Mouse (Mus musculus) spleen, adult 12 weeks (tissue): Measurements from ENCODE around the gene Nanp.
A peak's percentile ranks its signal among the peaks of the same experiment; 100 is the strongest.

Source experiments
- DNase-seq: peaks from one replicate; pipeline ENCODE4 v3.0.0; 2022; ENCODE audit warnings: low spot score

Nanp gene

DNA sequence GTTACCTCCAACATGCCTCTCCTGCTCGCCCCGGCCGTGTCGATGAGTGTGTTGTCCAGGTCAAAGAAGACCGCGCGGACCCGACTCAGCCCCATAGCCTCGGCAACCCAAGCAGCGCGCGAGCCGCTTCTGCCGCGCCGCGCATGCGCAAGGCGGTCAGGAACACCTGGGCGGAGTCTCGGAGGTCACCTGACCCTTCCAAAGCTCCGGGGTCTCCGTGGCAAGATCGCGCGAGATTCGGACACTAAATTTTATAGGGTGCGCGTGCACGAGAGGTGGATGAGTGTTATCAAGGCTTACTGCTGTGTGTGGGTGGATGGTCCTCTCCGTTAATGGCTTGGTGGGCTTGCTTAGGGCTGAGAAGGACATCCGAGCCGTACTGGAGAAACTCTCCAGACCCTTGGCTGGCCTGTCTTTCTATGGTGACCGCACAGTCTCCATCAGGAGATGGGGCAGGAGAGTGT lies at the start of gene Nanp, which contains the start of gene Ninl:
Gene Nanp (minus strand): TSS at position 167 of the 464 bp plus-strand sequence.
Gene Ninl (minus strand): TSS at position 151 of the 464 bp plus-strand sequence.
- peak; percentile 91 for DNase-seq

GRCm38 (mm10) chr2:151056637-151057036 lies 17.4 kb upstream of the Nanp start:
- no peak for DNase-seq

DNA sequence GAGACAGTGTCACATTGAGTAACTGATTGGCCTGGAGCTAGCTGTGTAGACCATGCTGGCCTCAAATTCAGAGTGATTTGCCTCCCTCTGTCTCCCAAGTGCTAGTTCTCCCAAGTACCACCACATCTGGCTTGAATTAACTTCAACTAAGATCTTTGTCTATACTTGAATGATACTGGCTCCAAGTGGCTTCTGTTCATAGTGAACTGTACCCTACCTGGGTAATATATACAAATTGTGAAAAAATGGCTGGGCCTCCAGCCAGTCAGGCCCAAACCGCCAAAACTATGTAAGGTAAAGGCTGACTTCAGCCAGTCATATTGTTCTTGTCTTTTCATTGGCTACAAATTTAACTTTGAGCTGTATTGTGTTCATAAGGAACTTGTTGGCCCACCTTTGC lies 1.2 kb upstream of the Nanp start:
- DNase-seq: no peak

DNA sequence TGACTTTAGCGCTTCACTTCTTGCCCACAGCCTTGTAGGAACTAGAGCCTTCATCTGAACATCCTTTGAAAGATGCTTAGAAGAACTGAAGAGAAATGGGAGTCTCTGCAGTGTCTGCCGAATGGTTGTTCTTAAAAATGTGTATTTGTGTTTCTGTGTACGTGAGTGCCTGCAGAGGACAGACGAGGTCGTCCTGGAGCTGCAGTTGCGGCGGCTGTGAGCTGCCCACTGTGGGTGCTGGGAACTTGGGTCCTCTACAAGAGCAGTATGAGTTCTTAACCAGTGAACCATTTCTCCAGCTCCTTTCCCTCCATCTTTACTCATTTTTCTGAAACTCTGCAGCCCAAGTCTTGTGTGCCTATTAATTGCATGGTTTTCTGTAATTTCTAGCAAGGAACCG lies 528 bp upstream of the Nanp start:
- no peak for DNase-seq

GRCm38 (mm10) chr2:151038811-151039222 lies 381 bp downstream of the Nanp start:
- DNase-seq: no peak

DNA sequence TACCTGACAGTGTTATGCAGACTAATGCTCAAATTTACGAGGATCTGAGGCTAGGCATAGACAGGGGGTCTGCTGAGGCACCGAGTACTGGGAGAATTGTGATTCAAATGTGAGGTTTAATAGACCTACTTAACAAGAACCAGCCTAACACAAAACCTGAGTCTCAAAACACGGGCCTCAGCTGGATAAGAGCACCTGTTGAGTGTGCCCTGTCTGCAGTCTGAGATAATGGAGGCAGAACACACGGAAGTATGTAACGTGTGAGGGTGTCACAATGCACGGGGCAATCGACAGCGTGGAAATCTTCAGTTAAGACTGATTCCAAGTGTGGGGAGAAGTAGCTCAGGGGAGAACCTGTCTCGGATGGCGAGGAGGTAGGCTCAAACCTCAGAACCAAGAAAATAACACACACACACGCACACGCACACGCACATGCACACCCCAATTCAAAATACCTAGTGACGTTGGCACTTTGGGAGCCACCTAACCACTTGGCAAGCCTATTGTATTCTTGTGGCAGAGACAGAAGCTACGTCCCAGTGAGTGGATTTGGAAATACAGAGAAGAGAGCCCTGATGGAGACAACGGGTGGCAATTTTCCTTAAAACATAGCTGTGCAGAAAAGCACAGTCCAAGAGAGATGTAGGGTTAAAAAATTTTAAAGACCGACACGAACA lies 1.2 kb downstream of the Nanp start:
- peak; percentile 58 for DNase-seq

GRCm38 (mm10) chr2:151037292-151037691 lies 1.9 kb downstream of the Nanp start:
- no peak for DNase-seq

DNA sequence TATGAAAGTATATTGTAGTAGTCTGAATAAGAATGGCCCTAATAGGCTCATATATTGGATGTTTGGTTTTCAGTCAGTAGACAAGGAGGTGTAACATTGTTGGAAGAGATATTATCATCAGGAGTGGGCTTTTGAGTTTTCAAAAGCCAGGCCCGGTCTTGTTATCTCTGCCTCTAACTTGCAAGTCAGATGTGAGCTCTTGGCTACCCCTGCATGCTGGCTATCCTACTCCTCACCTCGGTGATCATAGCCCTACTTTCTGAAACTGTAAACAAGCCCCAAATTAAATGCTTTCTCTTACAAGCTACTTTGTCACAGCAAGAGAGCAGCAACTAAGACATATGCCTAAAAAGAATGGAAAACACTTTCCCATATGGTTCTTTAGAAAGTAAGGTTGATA lies 2.5 kb downstream of the Nanp start:
- DNase-seq: no peak

GRCm38 (mm10) chr2:151034435-151034834 lies 4.8 kb downstream of the Nanp start:
- no peak for DNase-seq

- DNase-seq: no peak
Observed at GRCm38 (mm10) chr2:151021158-151021557, 18.0 kb downstream of the Nanp start.

DNA sequence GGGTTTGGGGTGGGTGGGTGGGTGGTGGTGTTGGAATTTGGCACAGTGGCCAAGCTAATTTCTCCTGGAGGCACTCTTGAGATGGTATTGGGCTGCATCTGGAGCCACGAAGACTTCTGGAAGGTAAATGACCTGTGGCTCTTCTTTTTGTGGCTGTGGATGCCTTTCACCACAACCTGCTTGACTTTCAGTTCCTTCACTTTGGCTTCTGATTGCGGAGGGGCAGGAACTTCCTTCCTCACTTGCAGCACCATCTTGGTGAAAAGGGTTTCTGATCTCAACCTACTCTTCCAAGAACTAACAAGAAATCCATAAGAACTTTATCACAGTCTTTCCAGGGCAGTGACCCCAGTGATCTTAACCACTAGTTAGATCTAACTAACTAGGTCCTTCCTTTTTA lies 23.9 kb downstream of the Nanp start:
- no peak for DNase-seq

DNA sequence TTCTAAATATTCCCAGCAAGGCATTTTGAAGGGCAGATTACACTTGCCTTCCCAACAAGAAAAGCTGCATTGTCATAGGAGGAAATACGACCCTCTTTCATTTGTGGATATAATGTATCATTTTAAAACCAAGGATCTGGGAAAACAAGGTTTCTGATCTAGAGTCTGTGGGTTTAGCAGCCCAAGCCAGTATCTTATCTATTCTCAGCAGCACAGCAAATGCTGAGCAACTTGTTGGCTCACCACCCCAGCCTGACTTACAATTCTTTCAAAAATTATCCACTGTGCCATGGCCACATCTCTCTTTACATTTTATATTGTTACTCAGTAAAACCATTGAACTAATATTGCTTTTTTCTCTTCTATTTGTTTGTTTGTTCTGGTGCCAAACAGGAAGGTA lies 27.9 kb downstream of the Nanp start:
- no peak for DNase-seq

- DNase-seq: no peak
Observed at GRCm38 (mm10) chr2:151009515-151010085, 29.6 kb downstream of the Nanp start.

- peak; percentile 80 for DNase-seq
Observed at GRCm38 (mm10) chr2:151008939-151009509, 30.2 kb downstream of the Nanp start.

DNA sequence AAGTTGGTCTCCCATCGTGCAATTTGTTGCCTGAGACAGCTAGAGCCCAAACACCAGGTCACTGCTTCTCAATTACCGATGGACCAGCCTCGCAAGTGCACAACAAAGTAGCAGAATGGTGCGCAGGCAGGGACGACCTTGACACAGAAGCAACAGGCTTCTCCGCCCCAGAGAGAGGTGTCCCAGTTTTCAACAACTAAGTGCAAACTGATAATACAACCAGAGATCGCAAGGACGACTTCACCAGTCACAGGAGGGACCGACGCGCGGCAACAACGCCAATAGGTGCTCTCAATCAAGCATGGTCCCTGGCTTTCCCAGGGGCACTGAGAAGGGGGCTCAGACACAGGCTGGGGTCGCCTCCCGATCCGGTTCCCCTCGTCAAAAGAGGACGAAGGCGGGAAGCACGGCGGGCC lies 30.7 kb downstream of the Nanp start:
- DNase-seq: peak; percentile 13

- DNase-seq: no peak
Observed at GRCm38 (mm10) chr2:151008006-151008405, 31.2 kb downstream of the Nanp start.

DNA sequence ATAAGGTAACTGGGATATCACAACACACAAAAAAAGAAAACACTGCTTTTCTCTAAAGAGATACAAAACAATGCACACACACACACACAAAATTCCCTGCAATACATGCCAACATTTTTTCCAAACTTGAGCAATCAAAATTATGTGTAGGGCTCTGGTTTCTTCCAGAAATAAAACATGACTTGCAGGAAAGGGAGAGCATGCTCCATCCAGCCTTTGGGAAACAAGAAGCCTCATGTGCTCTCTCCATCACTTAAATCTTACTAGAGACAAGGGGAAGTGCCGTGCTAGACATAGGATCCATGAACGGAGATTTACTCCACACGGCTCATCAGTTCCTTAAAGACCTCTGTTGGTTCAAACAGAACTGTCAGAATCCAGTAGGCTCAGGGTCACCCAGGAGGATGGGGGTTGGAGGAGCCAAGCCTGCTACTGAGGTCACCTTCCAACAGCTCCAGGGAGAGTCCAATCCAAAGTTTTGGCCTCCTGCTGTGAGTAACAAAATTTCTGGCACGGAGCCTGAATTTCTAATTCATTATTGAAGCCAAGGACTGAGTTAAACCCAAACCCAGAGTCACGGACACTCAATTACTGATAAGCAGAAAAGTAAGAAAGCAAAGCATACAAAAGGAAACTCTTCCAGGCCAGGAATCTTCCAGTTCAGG lies 32.8 kb downstream of the Nanp start:
- no peak for DNase-seq

- DNase-seq: no peak
Observed at GRCm38 (mm10) chr2:151004390-151004789, 34.8 kb downstream of the Nanp start.

DNA sequence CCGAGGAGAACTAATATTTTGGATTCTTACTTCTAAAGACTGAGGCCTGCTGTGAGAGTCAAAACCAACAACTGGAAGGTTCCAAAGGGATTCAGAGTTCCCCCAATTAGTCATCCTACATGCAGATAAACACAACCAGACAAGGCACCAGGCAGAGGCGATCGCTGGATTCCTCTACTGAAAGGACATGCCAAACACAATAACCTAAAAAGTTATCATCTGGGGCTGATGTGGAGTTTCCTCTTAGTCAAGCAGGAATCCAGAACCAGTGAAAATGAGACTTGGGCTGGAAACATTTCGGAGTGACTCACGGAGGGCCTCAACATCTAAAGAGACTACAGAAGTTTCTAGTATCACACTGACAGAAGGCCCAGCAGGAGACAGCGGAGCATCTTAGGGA lies 35.4 kb downstream of the Nanp start:
- DNase-seq: no peak

GRCm38 (mm10) chr2:151001619-151002175 lies 37.5 kb downstream of the Nanp start:
- no peak for DNase-seq

GRCm38 (mm10) chr2:151000402-151001178 lies 38.6 kb downstream of the Nanp start:
- DNase-seq: no peak

- DNase-seq: no peak
Observed at GRCm38 (mm10) chr2:150999021-150999420, 40.2 kb downstream of the Nanp start.
